ENCODE assay signal across 9 mouse cellular contexts in genomic region chr3:78066336-78066735, GRCm38 (mm10).
"Had no signal": no experiment of that assay in that cellular context is flagged by ENCODE, and none has a peak within 500 bp of the region (broad histone marks: within the 10 kb centered on the region; RNA-seq: fewer than 3 reads in every experiment).

No protein-coding gene starts in this region.

- DNase-seq: kidney, postnatal 10 days; kidney, postnatal 36 days; layer of hippocampus, postnatal 36 days; left cerebral cortex, postnatal 4 days; liver, postnatal 0 days; right cerebral cortex, adult 18-20 months; right cerebral cortex, postnatal 25 days; spleen, adult 18-20 months; thymus, postnatal 25 days had no signal
